Mouse (Mus musculus) kidney, adult 2 months (tissue): ENCODE measurements around the gene Styxl1.

Source experiments
- CTCF ChIP-seq: fragments of 200-500 bp; conservative IDR thresholded peaks from 2 replicates; pipeline ENCODE4 v1.5.1; 2011; ENCODE audit warnings: low read depth, mild to moderate bottlenecking, control low read depth, low read length, moderate library complexity, mixed read lengths; ENCODE audit not compliant: insufficient read depth, insufficient read length
- POLR2A ChIP-seq: fragments of 200-500 bp; IDR thresholded peaks from one replicate; pipeline ENCODE4 v1.6.1; 2011; ENCODE audit warnings: low read depth, low read length, control low read depth

- no peak for TF ChIP-seq CTCF
- no peak for TF ChIP-seq POLR2A
These were observed 44.2 kb upstream of the Styxl1 start for GRCm38 (mm10) chr5:135822316-135822944.
